22 mouse cellular contexts compared by ENCODE assay signal in genomic region chr19:46789782-46790181, GRCm38 (mm10). TPM values are rescaled to one million over a fixed set of nuclear protein-coding genes. Genes with fewer than 3 reads are reported as not detected.
DNase-seq lines count a peak whose midpoint lies in the region; ATAC-seq and TF ChIP-seq lines count a peak whose summit lies in the region.
"Had no signal": no experiment of that assay in that cellular context is flagged by ENCODE, and none has a peak within 500 bp of the region (broad histone marks: within the 10 kb centered on the region; RNA-seq: fewer than 3 reads in every experiment).

No protein-coding gene starts in this region.

- no peaks in the 10 kb centered on the region for H3K36me3 ChIP-seq in heart, adult 2 months (ENCODE audit: control insufficient read depth, insufficient read depth, low read length)
- H3K36me3 ChIP-seq: embryonic facial prominence, embryonic 10.5 days; embryonic facial prominence, embryonic 12.5 days had no signal

- DNase-seq in frontal cortex, postnatal 25 days (ENCODE audit: low spot score in 2 of 2): no peak
- peak; percentile 74 for DNase-seq in brain, adult 2 months (ENCODE audit: low read depth, low spot score)
- peak; percentile 73 for DNase-seq in telencephalon, adult 2 months (ENCODE audit: low read depth, low spot score)
- no peak for DNase-seq in heart, adult 2 months
- DNase-seq: adrenal gland, adult 8-10 months; adrenal gland, postnatal 14 days; adrenal gland, postnatal 36 days; B cell, adult 2 months; cerebellum, adult 11-12 months; cerebellum, adult 2 months; cerebellum, adult 9-10 months; cerebellum, postnatal 10 days; cerebellum, postnatal 25 days; forebrain, postnatal 0 days had no signal

- TF ChIP-seq CTCF in heart, adult 2 months (IDR thresholded peaks at IDR 0.05): no peak

- H3K4me3 ChIP-seq in heart, adult 2 months: no peak overlapping the region
- H3K4me3 ChIP-seq: embryonic facial prominence, embryonic 10.5 days; embryonic facial prominence, embryonic 12.5 days had no signal

- intact Hi-C loops in heart, adult 2 months (cut with DNase I): no loop called here

- no peak for TF ChIP-seq POLR2A in heart, adult 2 months (IDR thresholded peaks at IDR 0.05; ENCODE audit: insufficient read depth, low read depth, low read length)

- no peak overlapping the region for H3K9ac ChIP-seq in heart, adult 2 months (ENCODE audit: low read depth, low read length)
- H3K9ac ChIP-seq: embryonic facial prominence, embryonic 12.5 days; forebrain, postnatal 0 days had no signal

- ATAC-seq in frontal cortex, adult (ENCODE audit: low TSS enrichment): peak; percentile 77
- ATAC-seq: activated CD4-positive, CD25-positive, alpha-beta regulatory T cell, adult 4 months; CD4-positive, CD25-positive, alpha-beta regulatory T cell, adult 4 months; forebrain, embryonic 14.5 days; forebrain, postnatal 0 days; Patski had no signal

- H3K27ac ChIP-seq in heart, adult 2 months: no peak overlapping the region
- H3K27ac ChIP-seq: embryonic facial prominence, embryonic 10.5 days; embryonic facial prominence, embryonic 12.5 days had no signal

- H3K27me3 ChIP-seq in heart, adult 2 months (ENCODE audit: control insufficient read depth, insufficient read depth, low read length): no peaks in the 10 kb centered on the region
- H3K27me3 ChIP-seq: CH12.LX; embryonic facial prominence, embryonic 12.5 days; Patski had no signal

- TF ChIP-seq EP300 in heart, adult 2 months (IDR thresholded peaks at IDR 0.05; ENCODE audit: insufficient read depth, low read depth, low read length): no peak

- WGBS in heart, adult 2 months: 81% methylated on average over 1 of the region's 1 CpGs

- H3K4me1 ChIP-seq in heart, adult 2 months (ENCODE audit: control insufficient read depth, insufficient read depth, low read length): no peaks in the 10 kb centered on the region

- no peaks in the 10 kb centered on the region for H3K79me2 ChIP-seq in heart, adult 2 months (replicated peaks; ENCODE audit: control insufficient read depth, insufficient read depth, low read length)

RNA-seq across cellular contexts. Expression of gene Cnnm2, which starts 28.4 kb away (rescaled TPM):
- 1 to 10 TPM; 6.7 to 7.3 TPM for total RNA-seq in heart, adult 2 months (2021)
- polyA plus RNA-seq in heart, adult 2 months (2012; rRNA removed): 5.4 and 5.6 TPM in 2 replicates

Comparison
In these comparisons a context has a peak if more than half of its experiments do, and no peak if none do; other contexts are left out.
1. DNase-seq: peak in brain, adult 2 months (single experiment) and telencephalon, adult 2 months (single experiment); none in frontal cortex, postnatal 25 days (0 of 2) and heart, adult 2 months (0 of 2).